Mouse (Mus musculus): Measurements from ENCODE around the gene Pafah2.

- TF ChIP-seq CTCF (IDR thresholded peaks at IDR 0.05; ENCODE audit: low read depth) = no peak
- TF ChIP-seq EP300 (IDR thresholded peaks at IDR 0.05; ENCODE audit: low read depth) = no peak
Measured at GRCm38 (mm10) chr4:134443589-134443988, 47.5 kb downstream of the Pafah2 start.

Measured in liver, postnatal 0 days (tissue).